Mouse (Mus musculus): Measurements from ENCODE around the gene Ptprj.

The Ptprj gene

DNA sequence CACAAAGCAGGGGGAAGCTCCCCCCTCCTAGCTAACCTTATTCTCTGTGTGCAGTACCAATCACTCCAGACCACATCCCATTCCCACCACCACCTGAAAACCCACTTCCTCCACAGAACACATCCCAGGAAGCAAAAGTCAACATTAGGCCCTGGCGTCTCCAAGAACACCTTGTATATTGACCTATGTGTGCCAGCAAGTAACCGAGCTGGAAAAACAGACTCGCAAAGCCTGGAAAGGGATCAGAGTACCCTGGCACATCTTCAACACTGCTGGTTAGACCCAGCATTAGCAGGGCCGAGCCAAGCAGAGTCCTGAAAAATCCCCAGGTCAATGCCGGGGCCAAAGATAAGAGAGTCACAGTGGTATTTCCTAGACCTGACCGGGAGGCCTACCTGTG is 58.0 kb downstream of the Ptprj start:
- no peak for DNase-seq (ENCODE audit: low read depth)

DNA sequence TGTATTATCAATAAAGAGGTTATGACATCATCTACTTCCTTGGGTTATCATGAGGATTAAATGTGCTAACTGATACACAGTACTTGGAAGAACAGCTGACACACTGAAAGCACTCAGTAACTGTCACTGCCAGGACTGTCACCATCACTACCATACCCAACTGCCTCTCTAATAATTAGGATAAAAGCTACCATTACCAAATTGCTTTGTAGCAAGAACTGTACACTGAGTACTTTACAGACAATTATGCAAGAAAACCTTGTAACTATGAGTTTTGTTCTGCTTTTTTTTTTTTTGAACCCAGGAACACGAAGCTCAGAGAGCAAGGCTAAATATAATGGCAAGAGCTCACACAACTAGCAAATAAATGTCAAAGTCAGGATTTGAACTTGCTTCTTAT is 58.5 kb downstream of the Ptprj start:
- no peak for DNase-seq (ENCODE audit: low read depth)

DNA sequence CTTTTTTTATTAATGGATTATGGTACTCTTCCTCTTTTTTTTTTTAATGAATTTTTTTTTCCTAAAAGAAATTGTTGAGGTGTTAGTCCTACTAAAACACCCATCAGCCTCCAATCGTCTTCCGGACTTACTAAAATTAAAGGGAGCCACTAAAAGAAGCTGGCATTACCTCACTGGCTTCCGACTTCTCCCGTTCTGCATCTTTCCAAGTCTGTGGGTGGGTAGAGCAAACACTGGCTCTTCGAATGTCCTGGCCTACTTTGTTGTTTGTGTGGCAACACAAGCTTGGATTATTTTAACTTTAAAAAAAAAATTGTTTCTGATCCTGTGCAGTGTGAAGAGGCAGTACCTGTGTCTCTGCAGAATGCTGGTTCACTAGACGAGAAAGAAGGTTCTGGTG is 62.2 kb downstream of the Ptprj start:
- DNase-seq (ENCODE audit: low read depth), result no peak

DNA sequence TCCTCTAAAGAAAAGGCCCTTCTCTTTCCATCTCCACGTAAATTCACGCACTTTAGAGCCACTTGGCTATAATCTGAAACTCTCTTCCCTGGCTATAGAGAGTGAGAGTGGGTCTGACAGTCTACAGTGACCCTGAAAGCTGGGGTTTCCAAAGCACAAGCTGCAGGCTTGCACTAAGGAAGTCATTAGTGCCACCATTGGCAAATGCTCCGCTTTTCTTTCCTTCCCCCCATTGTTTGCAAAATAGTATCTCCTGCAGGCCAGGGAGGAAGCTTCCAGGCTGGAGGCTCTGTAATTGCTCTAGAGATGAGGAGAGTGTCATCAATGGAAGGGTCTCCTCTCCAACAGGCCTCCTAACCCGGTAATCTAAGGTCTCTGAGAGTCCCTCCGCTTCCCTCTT is 65.5 kb downstream of the Ptprj start:
- DNase-seq (ENCODE audit: low read depth), result no peak

DNA sequence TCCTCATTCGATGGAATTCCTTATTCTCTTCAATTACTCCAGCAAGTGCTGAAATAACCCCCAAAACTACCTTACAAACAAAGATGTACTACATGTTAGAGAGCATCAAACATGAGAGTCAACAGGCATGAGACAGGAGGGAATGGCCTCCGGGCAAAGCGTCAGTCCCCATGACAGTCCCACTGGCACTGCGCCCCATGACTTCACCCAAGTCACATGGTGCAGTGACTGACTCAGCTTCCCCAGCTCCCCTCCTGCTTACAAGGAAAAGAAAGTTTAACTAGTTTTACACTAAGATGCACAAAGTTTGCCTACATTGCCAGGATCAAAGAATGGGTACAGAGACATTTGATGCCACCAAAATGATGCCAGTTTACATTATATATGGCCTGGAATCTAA is 71.2 kb downstream of the Ptprj start:
- DNase-seq (ENCODE audit: low read depth), result no peak

DNA sequence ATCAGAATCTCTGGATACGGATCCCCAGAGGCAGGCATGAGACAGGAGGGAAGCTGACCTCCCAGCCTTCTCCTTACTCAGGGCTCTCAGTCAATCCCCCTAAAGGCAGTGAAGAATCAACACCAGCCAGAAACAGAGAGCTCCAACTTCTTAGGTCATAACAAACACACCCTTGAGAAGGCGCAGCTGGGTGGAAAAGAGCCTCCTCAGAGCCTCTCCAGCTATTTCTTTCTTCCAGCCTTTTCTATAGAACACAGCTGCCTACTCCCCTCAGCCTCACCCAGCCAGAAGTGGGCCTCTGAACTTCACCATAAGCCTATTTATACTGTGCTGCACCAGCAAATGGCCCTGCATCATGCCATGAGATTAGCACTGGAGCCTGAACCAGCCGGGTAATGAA is 74.3 kb downstream of the Ptprj start:
- no peak for DNase-seq (ENCODE audit: low read depth)

DNA sequence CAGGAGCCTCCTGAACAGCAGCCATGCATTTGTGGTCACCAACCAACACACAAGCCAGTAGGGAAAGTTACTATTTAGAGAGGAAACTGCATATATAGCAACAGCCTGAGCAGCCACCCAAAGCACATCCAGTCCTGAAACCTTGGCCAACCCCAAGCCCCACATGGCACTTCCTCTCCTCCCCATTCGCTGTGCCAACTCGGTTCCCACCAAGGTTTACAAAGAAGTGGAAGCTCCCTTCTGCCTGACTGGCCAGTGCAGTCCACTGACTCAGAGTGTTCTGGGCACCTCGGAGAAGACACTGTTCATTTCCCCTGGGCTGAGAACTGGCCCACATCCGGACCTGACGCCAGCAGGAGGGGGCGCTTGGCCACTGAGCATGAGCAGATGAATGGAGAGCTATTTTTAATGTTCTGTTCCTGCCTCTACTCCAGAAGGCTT is 75.7 kb downstream of the Ptprj start:
- peak; percentile 46 for DNase-seq (ENCODE audit: low read depth)

DNA sequence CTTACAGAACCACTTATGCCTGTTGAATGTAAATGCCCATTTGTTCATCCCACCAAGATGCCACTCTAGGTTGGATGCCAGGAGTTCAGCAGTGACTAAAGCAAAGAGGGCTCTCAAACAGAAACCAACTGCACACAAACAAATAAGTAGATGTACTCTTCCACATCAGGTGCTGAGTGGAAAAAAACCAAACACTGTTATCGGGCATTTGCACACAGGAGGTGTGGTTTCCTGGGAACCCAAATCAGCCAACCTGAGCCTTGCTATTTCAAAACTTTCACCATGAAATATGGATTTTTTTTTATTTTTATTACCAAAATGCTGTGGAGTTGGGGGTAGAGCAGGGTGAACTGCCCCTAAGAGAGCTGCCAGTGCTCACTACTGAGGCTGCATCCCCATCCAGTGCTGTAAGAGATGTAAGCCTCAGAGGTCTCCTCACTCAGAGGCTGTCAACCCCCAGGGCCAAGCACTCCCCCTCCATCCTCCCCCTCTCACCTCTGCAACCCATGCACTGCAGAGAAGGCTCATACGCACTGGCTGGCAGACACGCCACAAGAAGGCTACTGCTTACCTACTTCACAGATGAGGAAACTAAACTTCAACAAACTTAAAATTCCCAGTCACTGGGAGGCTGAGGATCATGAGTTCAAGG is 77.1 kb downstream of the Ptprj start:
- peak; percentile 28 for DNase-seq (ENCODE audit: low read depth)

DNA sequence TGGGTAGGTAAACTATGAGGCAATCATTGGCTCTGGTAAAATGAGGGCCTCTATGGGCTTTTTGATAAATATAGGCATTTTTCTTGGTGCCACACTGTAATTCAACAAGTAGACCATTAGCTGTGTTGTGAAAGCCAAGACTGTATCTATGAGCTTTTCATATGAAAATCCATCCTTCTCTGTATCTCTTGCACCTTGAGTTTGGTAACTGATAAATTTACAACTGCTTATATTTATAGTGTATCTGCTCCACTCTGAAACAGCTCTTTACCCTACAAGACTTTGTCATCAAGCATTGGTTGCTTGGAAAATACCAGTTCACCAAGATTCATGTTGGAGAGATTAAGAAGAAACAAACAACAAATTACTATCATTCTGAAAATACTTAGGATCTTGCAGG is 77.7 kb downstream of the Ptprj start:
- no peak for DNase-seq (ENCODE audit: low read depth)

DNA sequence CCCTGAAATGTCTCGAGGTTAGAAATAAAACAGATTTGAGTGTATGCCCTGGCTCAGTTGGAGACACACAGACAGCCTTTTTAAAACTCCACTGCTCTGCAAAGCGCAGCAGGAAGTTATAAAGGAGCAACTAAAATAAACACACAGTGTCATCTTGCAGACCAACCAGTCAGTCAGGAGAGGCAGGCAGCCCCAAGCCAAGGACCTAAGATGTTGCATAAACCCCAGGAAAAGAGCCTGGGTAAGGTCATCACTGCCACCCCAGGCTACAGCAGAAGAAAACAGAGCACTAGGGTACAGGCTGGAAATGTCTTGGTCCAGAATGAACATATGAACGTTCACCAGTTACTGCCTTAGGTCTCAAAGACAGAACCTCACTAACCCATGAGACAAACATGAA is 78.7 kb downstream of the Ptprj start:
- no peak for DNase-seq (ENCODE audit: low read depth)

DNA sequence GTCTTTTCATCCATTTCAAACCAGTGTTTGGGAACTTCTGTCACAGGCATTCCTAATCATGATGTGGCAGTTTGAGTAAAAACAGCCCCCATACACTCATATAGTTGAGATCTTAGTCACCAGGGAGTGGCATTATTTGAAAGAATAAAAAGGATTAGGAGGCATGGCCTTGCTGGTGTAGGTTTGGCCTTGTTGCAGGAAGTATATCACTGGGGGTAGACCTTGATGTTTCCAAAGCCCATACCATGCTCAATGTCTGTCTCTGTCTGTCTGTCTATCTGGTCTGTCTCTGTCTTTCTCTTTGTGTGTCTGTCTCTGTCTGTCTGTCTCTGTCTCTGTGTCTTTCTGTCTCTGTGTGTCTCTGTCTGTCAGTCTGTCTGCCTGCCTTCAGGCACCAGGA is 79.6 kb downstream of the Ptprj start:
- DNase-seq (ENCODE audit: low read depth), result no peak

DNA sequence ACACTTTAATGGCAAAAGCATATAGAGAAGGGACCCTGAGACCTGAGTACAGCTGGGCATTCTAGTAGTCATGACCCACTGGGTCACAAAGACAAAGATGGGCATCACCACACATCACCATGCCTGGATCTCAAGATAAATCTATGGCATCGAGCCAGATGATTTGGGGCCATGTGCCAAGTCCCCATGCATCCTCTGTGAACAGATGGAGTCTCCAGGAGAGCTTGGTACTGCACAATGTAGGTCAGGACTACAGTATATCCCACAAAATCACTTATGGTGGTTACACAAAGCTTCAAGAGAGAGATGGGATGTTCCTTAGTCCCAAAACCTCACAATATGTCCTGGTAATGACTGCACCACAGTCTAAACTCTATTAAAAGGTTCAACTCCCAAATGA is 81.4 kb downstream of the Ptprj start:
- no peak for DNase-seq (ENCODE audit: low read depth)

DNA sequence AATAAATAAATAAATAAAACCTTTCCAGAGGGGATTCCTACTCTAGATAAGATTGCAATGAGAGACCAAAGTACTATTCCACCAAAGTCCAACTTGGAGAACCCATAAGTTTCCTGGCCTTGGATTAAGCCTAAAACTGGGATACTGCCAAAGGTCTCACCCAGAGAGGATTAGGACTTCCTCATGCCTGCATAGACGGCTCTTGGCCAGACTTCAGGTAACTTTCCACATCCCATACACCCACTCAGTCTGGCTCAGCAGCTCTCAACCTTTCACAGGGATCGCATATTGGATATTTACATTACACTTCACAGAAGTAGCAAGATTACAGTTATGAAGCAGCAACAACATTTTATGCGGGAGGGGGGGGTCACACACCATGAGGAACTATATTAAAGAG is 82.9 kb downstream of the Ptprj start:
- DNase-seq (ENCODE audit: low read depth), result no peak

DNA sequence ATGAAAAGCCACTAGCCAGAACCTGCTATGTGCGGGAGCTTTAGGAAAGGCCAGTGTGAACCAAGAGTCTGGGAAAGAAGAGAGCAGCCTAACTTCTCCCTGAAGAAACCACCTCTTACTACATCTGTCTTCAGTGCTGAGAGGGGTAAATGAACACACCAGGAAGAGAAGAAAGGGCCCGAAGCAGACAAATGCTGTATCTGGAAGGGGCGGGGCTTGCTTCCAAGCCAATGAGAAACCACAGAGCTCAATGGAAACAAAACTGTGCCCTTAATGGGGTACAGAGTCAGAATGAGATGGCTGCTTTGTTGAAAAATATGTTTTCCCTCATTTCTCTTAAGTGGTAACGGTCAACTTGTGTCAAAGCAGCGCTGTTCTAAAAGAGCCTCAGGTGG is 83.8 kb downstream of the Ptprj start:
- no peak for DNase-seq (ENCODE audit: low read depth)

DNA sequence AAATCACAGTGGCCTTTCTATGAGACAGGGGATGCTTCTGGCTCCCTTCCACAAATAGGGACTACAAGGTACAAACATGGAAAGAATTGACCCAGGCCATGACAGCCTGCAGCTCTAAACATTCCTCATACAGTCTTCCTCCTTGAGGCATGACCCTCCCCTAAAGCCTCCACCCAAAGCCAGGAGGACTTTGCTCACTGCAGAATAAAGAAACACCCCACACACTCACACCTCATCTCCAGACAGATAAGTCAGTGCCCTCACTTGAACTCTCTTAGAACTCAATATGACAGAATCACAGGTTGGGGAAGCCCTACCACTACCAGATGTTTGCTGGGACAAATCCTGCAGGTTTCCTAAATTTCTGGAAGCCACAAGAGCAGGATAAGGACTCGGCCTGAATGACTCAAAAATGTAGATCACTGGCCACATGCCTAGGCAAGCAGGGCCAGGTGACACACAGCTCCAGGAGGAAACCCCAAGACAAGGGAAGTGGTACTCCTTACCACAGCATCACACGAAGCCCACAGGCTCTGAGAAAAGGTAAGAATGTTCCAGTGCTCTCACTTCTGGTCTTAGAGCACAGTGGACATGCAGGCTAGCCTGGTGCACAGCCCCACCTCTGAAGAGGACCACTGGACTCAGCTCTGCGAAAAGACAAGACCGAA is 84.3 kb downstream of the Ptprj start:
- no peak for DNase-seq (ENCODE audit: low read depth)

DNA sequence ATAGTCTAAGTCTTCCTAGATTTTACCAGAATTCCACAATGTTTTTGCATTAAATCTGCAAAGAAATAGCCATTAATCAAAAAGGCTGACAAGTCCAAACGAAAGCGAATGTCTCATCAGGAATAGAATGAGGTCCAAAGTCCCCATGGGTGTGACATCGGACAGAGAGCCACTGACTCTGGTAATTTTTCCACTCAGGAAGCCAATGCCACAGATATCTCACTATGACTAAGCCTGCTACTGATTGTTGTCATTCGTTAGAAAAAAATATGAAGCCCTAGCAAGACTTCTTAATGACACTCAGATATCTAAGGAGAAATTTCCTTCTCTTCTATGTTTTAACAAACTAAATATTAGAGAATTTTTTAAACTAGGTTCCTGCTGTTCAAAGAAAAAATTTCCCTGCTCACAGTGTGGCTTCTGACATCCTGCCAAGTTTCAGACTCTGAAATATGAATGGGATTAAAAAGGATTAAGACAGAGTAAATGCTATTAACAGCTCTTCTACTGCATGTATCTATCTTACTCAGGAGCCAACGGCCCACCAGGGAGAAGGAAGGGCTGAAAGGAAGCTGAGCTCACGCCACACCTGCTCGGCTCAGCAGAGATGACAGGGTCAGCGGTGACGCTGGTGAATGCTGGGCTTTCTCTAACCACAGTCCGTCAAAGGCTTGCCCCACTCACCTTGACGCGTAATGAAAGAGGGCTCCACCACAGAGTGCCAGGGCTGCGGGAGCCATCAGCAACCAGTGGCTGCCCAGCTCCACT is 90.0 kb downstream of the Ptprj start:
- no peak for DNase-seq (ENCODE audit: low read depth)

DNA sequence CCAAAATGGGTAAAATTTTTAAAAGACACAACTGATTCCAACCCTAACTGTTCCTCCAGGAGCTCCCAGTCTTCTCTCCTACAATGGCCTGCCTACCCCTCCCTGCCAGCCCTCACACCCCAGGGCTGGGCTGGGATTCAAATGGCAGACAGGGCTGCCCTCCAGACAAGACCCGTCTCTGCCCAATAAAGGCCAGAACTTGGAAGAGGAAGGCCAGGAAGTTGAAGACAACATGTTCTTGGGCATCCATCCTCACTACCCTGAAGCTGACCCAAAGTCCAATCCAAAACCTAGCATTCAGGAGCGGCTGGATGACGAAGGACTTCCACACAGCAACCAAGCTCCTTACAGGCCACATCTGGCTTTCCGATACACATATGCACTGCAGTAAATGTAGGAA is 90.6 kb downstream of the Ptprj start:
- no peak for DNase-seq (ENCODE audit: low read depth)

DNA sequence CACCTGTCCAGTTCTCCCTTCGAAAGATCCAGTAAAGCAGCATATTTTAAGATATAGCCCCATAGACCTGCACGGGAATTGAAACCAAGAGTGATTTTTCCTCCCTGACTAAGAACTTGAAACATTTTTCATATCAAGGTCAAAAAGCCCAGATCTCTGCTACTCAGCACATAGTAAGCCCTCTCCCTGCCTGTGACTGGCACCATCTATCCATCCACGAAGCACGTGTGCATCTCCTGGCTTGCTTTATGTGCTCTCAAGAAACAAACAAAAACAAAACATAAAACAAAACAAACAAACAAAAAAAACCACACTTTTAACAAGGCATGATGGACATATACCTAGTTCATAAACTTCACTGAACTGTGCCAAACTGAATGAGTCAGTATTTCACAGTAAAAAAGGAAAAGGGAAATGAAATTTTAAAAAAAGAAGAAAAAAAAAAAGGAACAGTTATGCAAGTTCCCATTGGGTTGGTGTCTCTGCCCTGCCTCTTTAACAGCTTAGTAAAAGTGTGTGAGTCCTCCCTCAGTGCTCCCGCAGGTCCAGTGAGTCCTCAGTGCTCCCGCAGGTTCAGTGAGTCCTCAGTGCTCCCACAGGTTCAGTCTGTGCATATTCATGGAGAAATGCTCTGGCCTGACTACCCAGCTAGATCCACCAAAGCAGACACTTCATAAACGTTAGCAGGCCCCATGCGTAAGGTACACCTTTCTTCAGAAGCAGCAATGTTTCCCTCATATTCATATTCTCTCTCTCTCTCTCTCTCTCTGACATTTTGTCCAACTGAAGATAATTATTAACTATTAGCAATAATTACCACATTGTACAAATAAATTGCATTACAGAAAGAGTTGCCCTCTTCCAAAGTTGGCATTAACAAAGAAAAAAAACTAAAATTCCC is 91.5 kb downstream of the Ptprj start:
- DNase-seq (ENCODE audit: low read depth), result no peak

DNA sequence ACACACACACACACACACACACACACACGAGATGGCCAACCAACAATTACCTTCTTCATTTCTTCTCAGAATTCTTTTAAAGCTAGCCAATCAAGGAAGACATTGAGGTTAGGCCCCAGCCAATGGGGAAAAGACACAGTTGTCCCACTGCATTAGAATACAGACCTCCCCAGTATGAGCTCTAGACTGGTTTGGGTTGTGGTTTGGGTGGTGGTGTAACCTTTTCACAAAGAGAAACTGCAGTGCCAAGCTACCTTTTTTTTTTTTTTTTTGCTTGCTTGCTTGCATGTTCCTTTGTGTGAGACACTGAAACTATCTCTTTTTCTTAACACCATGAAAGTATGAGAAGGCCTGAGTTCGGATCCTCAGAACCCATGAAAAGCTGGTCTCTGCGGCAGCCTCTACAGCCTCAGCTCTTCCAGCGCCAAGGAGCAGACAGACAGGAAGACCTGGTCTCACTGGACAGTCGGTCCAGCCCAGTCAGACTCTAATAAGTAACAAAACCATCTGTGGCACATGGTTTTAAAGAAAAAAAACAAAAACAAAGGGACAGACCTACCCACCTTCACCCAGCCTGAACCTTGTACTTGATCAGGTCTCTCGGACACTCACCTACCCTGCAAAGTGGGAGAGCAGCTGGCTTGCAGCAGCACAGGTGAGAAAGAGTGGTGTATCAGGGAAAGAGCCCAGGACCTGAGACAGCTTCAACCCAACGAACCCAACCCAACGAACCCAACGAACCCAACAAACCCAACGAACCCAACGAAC is 92.8 kb downstream of the Ptprj start:
- DNase-seq (ENCODE audit: low read depth), result no peak

DNA sequence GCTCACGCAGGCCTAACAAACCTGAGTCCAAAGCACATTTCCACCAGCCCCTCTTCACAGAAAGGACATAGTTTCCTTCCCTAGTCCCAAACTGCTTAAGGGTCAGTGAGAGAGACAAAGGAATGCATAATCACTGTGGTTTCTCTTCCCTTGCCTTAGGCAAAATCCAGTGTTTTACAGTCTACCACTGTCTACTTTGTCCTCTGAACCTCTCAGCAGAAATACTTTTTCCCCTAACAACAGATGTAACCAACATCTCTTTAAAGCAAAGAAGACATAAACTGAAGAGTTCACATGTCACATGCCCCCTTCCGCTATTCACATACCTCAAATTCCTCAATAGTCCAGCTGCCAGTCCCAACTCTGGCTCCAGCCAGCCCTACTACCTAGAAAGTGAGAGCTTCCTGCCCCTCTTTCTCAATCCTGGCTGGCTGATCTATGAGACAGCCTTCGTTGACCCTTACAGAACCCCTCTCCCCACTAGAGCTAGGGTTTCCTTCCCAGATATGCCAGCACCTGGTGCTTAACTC is 94.2 kb downstream of the Ptprj start:
- DNase-seq (ENCODE audit: low read depth), result no peak

DNA sequence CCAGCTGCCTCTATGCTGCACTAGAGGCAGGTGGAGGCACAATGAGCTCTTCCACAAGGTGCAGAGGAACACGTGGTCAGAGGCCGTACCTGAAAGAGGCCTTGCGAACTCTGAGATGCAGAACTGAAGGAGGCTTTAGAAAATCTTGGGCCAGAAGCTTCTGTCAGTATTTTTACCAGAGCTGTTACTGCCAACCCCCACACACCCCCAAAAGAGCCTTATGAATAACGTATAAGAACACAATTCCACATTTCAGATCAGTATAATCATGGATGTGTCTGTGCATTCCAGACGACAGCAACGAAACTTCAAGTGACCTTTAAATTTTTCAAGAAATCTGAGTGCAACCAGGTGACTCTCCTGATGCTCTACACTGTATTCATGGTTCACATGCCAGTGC is 98.9 kb downstream of the Ptprj start:
- DNase-seq (ENCODE audit: low read depth), result no peak

Measured in c-Kit-positive CD71-negative TER-119-negative erythroid progenitor cells, embryonic 14.5 days (primary cell).